Mouse (Mus musculus) kidney, embryonic 16.5 days (tissue): Measurements from ENCODE around the gene Prdm1. TPM values are rescaled to one million over a fixed set of nuclear protein-coding genes. Genes with fewer than 3 reads are reported as not detected.

Source experiments
- ATAC-seq: fragments of 200-750 bp; cut with Nextera tagmentation; 2 replicates; pipeline ENCODE4 v1.8.0; 2017; ENCODE audit warnings: moderate TSS enrichment; ENCODE audit not compliant: low FRiP score, low TSS enrichment
- H3K27ac ChIP-seq: fragments of 300-500 bp; sonication (generic); 2 replicates; pipeline ENCODE4 v1.5.1; 2014; ENCODE audit warnings: low read length
- H3K27me3 ChIP-seq: fragments of 300-500 bp; sonication (generic); 2 replicates; pipeline ENCODE4 v1.6.1; 2014; ENCODE audit warnings: low read length, control low read depth, mixed read lengths; ENCODE audit not compliant: insufficient read depth
- H3K36me3 ChIP-seq: fragments of 300-500 bp; sonication (generic); 2 replicates; pipeline ENCODE4 v1.6.1; 2014; ENCODE audit warnings: low read length, control low read depth, mixed read lengths; ENCODE audit not compliant: insufficient read depth
- H3K4me1 ChIP-seq: fragments of 300-500 bp; sonication (generic); 2 replicates; pipeline ENCODE4 v1.6.1; 2014; ENCODE audit warnings: low read length, control low read depth, mixed read lengths; ENCODE audit not compliant: insufficient read depth
- H3K4me2 ChIP-seq: fragments of 300-500 bp; sonication (generic); replicated peaks from 2 replicates; pipeline ENCODE4 v1.6.1; 2014; ENCODE audit warnings: low read depth, low read length
- H3K4me3 ChIP-seq: fragments of 300-500 bp; sonication (generic); 2 replicates; pipeline ENCODE4 v1.5.1; 2014; ENCODE audit warnings: mild to moderate bottlenecking, low read length
- H3K9ac ChIP-seq: fragments of 300-500 bp; sonication (generic); replicated peaks from 2 replicates; pipeline ENCODE4 v1.6.1; 2014; ENCODE audit warnings: low read length
- H3K9me3 ChIP-seq: fragments of 300-500 bp; sonication (generic); 2 replicates; pipeline ENCODE4 v1.6.1; 2016; ENCODE audit warnings: low read length, control low read depth
- WGBS: fragments of 180-500 bp; shearing (Covaris S2); extraction: QIAGEN DNeasy Blood & Tissue Kit; methylation state at CpG from one replicate; pipeline ENCODE4 v1.1.7; 2014; 5-methylcytosine and 5-hydroxymethylcytosine counted together
- polyA plus RNA-seq: library from polyadenylated mRNA; unstranded; fragments of >200 nt; fragmentation: Nextera tagmentation; extraction: Ambion mirVana; gene quantifications from 2 replicates; pipeline ENCODE4 v1.2.1, GENCODE M21; 2015

Gene Prdm1
- polyA plus RNA-seq, 1 experiment from 2014 or later: 2.9 TPM

DNA sequence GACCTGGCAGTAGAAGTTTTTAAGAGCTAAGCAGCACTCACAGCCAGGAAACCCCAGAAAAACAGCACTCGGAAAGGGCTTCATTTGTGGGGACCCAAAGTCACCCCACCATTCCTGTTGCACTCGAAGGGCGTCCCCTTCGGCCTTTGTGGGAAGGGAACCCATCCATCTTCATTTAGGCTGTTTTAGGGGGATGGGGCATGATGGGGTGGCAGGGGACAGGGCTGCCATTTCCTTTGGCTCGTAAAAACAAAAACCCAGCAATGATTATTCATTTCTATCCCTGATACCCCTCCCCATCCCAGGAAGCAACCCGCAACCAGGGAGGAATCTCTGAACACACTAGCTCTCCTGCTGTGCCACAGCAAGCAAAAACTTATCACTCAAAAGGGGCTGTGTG, 49.0 kb downstream of the Prdm1 start:
- no peaks in the 10 kb centered on the region for H3K36me3 ChIP-seq
- H3K4me1 ChIP-seq: peaks cover 23% of the 10 kb centered on the region
- H3K27me3 ChIP-seq: peaks cover 44% of the 10 kb centered on the region
- H3K9me3 ChIP-seq: no peaks in the 10 kb centered on the region
- no peak overlapping the region for H3K27ac ChIP-seq
- 11% methylated on average over 6 of the region's 6 CpGs for WGBS
- no peak overlapping the region for H3K9ac ChIP-seq
- H3K4me3 ChIP-seq: no peak overlapping the region
- H3K4me2 ChIP-seq: no peak overlapping the region
- no peak for ATAC-seq

DNA sequence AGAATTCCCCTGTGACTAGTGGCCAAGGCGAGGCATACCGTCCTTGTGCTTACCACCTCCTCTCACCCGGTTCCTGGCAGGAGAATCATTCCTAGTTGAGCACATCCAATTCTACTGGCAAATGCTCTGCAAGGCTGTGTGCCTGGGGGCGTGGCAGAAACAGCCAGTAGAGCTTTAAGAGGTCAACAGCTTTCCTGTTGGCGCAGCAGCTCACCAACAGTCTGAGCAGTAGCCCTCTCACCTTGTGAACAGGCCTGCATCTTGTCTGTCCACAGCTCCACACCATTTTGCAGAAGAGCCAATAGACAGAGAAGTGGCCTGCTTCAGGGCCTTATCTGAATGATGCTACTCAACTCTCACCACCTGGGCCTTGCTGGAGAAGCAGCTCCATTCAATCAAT, 50.2 kb downstream of the Prdm1 start:
- H3K27ac ChIP-seq: no peak overlapping the region
- no peak overlapping the region for H3K4me2 ChIP-seq
- peaks cover 25% of the 10 kb centered on the region for H3K4me1 ChIP-seq
- H3K36me3 ChIP-seq: no peaks in the 10 kb centered on the region
- ATAC-seq: no peak
- WGBS: 60% methylated on average over 5 of the region's 5 CpGs
- H3K9me3 ChIP-seq: no peaks in the 10 kb centered on the region
- H3K9ac ChIP-seq: no peak overlapping the region
- H3K27me3 ChIP-seq: peaks cover 39% of the 10 kb centered on the region
- H3K4me3 ChIP-seq: no peak overlapping the region

DNA sequence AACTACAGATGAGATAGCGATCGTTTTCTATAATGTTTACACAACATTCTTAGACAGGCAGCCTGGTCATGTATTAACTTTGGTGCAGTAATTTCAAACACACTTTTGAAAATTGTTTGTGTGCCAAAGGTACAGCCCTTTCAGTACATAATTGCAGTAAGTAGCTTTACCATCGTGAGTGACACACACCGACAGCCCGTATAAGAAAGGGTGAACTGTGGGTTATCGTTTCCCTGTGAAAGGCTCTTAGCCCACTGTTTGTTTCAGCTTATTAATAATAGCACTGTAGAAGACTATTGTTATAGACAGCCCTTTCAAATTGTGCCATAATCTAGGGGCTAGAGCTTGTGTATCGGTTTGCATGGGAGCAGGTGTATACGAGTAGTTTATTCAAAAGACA, 51.1 kb downstream of the Prdm1 start:
- H3K36me3 ChIP-seq: no peaks in the 10 kb centered on the region
- H3K4me3 ChIP-seq: no peak overlapping the region
- WGBS: 72% methylated on average over 8 of the region's 8 CpGs
- no peak for ATAC-seq
- no peak overlapping the region for H3K27ac ChIP-seq
- H3K4me1 ChIP-seq: peaks cover 25% of the 10 kb centered on the region
- H3K4me2 ChIP-seq: no peak overlapping the region
- H3K9me3 ChIP-seq: no peaks in the 10 kb centered on the region
- H3K27me3 ChIP-seq: peaks cover 39% of the 10 kb centered on the region
- no peak overlapping the region for H3K9ac ChIP-seq

DNA sequence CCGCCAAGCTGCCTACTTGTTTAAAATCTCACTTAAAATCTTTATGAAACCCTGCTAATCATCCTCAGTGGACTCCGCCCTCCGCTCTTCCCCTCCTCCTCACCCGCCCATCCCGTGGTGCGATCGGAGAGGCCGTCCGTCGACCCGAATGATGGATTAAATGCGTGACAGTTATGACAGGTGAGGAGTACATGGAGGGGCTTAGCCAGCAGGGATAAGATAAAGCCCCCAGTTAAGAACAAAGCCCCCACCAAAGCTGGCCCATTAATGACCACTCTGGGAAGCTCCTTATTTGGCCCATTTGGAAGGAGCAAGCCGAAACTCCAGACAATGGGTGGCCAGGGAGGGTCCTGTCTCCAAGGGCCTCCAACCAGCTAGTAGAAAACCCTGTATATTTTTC, 51.8 kb downstream of the Prdm1 start:
- no peak overlapping the region for H3K4me3 ChIP-seq
- ATAC-seq: no peak

DNA sequence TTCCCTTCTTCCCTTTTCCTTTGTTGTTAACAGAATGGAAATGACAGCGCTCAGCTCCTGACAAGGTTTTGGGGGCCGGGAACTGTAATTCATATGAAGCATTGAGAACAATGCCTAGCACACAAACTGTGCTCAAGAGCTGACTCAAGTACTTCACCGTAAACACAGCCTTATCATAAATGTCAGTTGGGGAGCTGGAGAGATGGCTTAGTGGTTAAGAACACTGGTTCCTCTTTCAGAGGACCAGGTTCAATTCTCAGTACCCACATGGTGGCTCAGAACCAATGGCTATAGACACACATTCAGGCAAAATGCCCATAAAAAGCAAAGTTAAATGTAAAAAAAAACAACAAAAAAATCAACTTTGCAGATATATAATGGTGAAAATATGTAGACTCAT, 52.9 kb downstream of the Prdm1 start:
- Histone ChIP-seq H3K36me3 (no peaks in the 10 kb centered on the region), H3K4me2 (no peak overlapping the region), H3K27me3 (peaks cover 36% of the 10 kb centered on the region), H3K4me3 (no peak overlapping the region), H3K9me3 (no peaks in the 10 kb centered on the region), H3K4me1 (peaks cover 25% of the 10 kb centered on the region), H3K9ac (no peak overlapping the region), H3K27ac (no peak overlapping the region)
- 89% methylated on average over 3 of the region's 3 CpGs for WGBS
- ATAC-seq: no peak

More for the DNA sequence above, 51.8 kb downstream of the Prdm1 start:
- Histone ChIP-seq H3K27me3 (peaks cover 37% of the 10 kb centered on the region), H3K27ac (no peak overlapping the region), H3K4me2 (no peak overlapping the region), H3K9ac (no peak overlapping the region), H3K4me1 (peaks cover 25% of the 10 kb centered on the region), H3K9me3 (no peaks in the 10 kb centered on the region), H3K36me3 (no peaks in the 10 kb centered on the region)
- 90% methylated on average over 13 of the region's 13 CpGs for WGBS

DNA sequence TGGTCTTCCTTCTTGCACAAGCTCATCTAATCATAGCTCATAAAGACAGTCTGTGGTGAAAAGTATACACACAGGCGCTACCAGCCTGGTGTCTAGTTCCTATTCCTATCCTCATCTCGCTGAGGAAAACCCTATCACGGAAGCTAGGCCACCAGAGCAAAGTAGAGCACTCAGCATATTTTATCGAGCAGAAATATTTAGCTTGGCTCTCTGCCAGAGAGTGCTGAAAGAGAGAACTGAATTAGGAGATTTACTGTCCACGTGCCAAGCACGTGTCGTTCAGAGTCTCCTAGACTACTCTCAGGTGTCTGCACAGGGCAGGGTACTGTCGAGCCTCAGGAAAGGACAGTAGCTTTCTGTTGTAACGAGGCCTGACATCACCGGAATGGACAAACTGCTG, 54.0 kb downstream of the Prdm1 start:
- ATAC-seq: peak; percentile 91
- Histone ChIP-seq H3K9ac (0 out of 2 replicates have a peak overlapping the region, but pooled peaks have one; percentile 12), H3K36me3 (no peaks in the 10 kb centered on the region), H3K27ac (no peak overlapping the region), H3K9me3 (no peaks in the 10 kb centered on the region), H3K4me3 (no peak overlapping the region), H3K4me2 (no peak overlapping the region), H3K27me3 (peaks cover 38% of the 10 kb centered on the region), H3K4me1 (peaks cover 21% of the 10 kb centered on the region)
- WGBS: 7% methylated on average over 10 of the region's 10 CpGs

DNA sequence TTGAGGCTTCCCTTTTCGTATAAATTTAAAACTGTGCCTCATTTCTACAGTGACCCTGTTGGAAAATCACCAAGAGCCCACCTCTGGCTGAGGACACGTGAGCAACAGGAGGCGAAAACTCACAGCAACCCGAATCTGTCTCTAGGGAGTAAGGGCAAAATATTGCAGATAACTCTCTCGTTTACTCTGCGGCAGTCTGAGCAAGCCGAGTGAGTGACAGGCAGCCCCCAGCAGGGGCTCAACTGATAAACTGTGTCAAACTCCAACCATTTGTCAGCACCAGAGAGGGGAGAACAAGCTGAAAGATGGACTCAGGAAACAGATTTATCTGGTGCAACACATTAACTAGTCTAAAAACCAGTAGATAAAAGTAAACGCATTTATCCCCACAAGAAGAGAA, 62.7 kb downstream of the Prdm1 start:
- no peaks in the 10 kb centered on the region for H3K36me3 ChIP-seq
- no peak overlapping the region for H3K4me3 ChIP-seq
- 0 out of 2 replicates have a peak, but pooled peaks cover 4% of the 10 kb centered on the region for H3K4me1 ChIP-seq
- no peaks in the 10 kb centered on the region for H3K9me3 ChIP-seq
- H3K27ac ChIP-seq: no peak overlapping the region
- no peak overlapping the region for H3K9ac ChIP-seq
- 26% methylated on average over 8 of the region's 8 CpGs for WGBS
- peaks cover 51% of the 10 kb centered on the region for H3K27me3 ChIP-seq
- no peak for ATAC-seq
- no peak overlapping the region for H3K4me2 ChIP-seq

DNA sequence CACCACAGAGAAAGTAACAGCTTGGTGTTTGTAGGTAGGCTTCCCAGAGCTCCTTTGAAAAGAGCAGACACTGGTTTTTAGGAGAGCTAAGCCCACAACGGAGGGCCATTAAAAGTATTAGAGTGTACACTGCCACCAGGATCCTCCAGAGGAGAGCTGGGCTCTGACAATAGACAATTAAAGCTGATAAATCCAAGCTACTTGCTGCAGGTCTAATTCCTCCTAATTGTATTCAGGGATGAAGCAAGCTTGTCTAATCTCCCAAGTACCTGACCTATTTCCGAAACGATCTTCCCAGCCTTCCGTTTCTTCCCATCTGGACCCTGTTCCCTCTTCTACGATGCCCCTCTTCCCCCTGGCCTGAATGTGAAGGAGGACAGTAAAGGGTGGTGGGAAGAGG, 63.7 kb downstream of the Prdm1 start:
- Histone ChIP-seq H3K4me3 (no peak overlapping the region), H3K27me3 (peaks cover 49% of the 10 kb centered on the region), H3K4me1 (0 out of 2 replicates have a peak, but pooled peaks cover 7% of the 10 kb centered on the region), H3K9me3 (no peaks in the 10 kb centered on the region), H3K27ac (no peak overlapping the region), H3K9ac (no peak overlapping the region), H3K36me3 (no peaks in the 10 kb centered on the region), H3K4me2 (no peak overlapping the region)
- WGBS: 86% methylated on average over 5 of the region's 5 CpGs
- no peak for ATAC-seq

DNA sequence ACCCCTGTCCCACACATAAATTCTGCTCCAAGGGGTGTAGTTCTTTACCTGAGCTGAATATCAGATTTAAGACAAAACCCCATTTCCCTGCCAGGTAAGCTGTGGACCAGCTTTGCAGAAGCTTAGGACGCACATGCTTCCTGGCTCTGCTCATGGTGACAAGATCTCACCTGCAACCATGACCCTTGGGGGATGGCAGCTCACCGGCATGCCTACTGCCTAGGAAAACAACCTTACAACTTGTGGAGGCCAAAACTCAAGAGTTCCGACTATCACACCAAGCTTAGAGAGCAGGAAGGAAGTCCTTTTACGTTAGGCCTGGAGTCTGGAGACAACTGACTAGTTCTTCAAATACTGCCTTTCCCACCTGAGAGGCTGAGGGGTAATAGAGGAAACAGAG, 64.4 kb downstream of the Prdm1 start:
- H3K27me3 ChIP-seq: peaks cover 51% of the 10 kb centered on the region
- no peak overlapping the region for H3K4me3 ChIP-seq
- H3K36me3 ChIP-seq: no peaks in the 10 kb centered on the region
- 0 out of 2 replicates have a peak, but pooled peaks cover 7% of the 10 kb centered on the region for H3K4me1 ChIP-seq
- 78% methylated on average over 4 of the region's 4 CpGs for WGBS
- H3K9ac ChIP-seq: no peak overlapping the region
- ATAC-seq: no peak
- H3K27ac ChIP-seq: no peak overlapping the region
- no peak overlapping the region for H3K4me2 ChIP-seq
- H3K9me3 ChIP-seq: no peaks in the 10 kb centered on the region

DNA sequence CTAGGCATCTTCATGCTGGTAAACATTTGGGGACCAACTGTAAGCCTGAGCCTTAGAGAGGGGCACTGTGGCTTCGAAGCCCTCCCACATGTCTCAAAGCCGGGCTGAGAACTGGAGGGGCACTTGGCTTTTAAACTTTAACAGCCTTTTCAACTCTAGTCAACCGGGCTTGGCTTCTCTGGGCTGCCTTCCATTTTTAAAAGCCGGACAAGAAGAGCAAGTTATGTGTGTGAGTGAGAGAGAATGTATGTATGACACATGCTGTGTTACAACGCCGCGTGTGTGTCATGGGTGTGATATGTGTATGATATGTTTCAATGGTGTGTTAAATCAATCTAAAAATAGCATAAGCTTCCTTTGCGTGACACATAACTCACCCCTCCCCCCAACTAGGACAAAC, 66.0 kb downstream of the Prdm1 start:
- no peak overlapping the region for H3K4me2 ChIP-seq
- peaks cover 46% of the 10 kb centered on the region for H3K27me3 ChIP-seq
- 76% methylated on average over 8 of the region's 8 CpGs for WGBS
- ATAC-seq: no peak
- H3K4me1 ChIP-seq: peaks cover 14% of the 10 kb centered on the region; the same call in 1 of the 2 replicates
- H3K36me3 ChIP-seq: no peaks in the 10 kb centered on the region
- H3K27ac ChIP-seq: no peak overlapping the region
- H3K9ac ChIP-seq: no peak overlapping the region
- H3K4me3 ChIP-seq: no peak overlapping the region
- H3K9me3 ChIP-seq: no peaks in the 10 kb centered on the region
